Mouse (Mus musculus) cerebellum, adult 11-12 months (tissue): ENCODE data around the gene Tbl2.

ENCODE experiments used
- DNase-seq: peaks from one replicate; pipeline ENCODE4 v3.0.0; 2022

Tbl2 gene

DNA sequence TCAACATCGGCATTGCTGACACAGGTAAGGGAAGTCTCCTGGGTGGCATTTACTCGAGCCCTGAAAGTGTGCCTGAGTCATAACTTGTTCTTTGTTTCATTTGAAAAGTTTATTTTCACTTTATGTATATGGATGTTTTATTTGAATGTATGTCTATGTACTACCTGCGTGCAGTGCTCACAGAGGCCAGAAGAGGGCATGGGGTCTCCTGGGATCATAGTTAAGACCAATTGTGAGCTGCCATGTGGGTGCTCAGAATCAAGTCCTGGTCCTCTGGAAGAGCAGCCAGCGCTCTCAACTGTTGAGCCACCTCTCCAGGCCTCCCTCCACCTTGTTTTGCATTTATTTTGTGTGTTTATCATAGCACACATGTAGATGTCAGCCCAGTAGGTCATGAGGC lies 7.0 kb downstream of the Tbl2 start:
- no peak for DNase-seq

- no peak for DNase-seq
Observed at GRCm38 (mm10) chr5:135161221-135161620, 11.8 kb downstream of the Tbl2 start.

GRCm38 (mm10) chr5:135161650-135162049 lies 12.2 kb downstream of the Tbl2 start:
- DNase-seq = peak; percentile 19

DNA sequence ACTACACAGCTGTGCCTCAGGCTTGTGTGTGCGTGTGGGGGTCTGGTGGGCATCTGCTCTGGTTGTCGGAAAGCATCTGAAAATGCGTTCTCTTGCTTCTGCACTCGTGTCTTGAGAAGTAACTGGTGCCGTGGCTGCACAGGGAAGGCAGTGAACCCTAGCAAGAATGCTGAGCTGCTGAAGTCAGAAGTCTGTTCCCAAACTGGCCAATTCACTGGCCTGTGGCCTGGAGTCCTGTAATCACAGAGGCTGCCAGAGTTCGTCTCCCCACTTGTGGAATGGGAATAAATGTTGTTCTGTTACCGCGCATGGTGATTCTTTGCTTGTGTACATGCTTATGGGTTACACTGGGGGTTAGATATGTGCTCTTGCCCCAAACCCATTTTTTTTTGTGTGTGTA lies 12.9 kb downstream of the Tbl2 start:
- DNase-seq = peak; percentile 16

- no peak for DNase-seq
Observed at GRCm38 (mm10) chr5:135162821-135163220, 13.4 kb downstream of the Tbl2 start.

GRCm38 (mm10) chr5:135166909-135167308 lies 17.5 kb downstream of the Tbl2 start:
- peak; percentile 48 for DNase-seq

- no peak for DNase-seq
Observed at GRCm38 (mm10) chr5:135167469-135167868, 18.0 kb downstream of the Tbl2 start.

DNA sequence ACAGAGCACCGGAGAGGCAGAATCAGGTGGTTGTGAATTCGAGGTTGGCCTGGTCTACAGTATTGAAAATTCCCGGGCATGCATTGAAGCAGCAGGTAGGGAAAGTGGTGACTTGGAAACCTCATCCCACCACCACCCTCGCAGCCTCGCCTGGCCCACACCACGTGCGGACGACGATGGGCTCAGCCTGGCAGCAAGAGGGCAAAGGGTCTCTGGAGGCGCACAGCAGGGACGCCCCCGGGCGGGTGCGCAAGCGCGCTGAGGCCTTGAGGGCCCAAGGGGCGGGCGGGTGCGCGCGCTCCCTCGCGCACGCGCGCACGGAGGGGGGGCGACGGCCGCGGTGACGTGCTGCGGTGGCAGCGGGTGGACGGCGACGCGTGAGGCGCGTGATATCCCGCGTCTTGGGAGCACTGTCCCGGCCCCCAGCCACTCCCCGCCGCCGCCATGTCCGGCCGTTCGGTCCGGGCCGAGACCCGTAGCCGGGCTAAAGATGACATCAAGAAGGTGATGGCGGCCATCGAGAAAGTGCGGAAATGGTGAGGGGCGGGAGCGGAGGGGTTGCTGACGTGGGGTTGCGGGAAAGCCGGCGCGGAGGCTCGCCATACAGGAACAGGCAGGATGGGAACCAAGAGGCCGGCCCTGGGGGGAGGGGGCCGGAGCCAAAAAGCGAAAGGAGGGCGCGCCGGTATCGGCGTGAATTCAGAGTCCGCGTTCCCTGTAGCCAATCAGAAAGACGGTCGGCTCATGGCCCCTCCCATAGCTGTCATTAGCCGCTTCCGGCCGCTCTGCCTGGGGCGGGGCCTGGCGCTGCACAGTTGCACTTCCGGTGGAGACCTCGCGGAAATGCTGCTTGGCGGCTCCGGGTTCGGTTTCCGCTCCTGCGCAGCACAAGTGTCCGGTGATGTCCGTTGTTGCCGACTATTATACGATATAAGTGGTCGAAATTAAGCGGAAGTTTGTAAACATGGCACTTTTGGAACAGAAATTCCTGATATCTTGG lies 18.9 kb downstream of the Tbl2 start, which contains the start of gene Bcl7b:
Bcl7b (plus strand) TSS at position 221 of the 1,000 bp plus-strand sequence.
- peak; percentile 98 for DNase-seq

DNA sequence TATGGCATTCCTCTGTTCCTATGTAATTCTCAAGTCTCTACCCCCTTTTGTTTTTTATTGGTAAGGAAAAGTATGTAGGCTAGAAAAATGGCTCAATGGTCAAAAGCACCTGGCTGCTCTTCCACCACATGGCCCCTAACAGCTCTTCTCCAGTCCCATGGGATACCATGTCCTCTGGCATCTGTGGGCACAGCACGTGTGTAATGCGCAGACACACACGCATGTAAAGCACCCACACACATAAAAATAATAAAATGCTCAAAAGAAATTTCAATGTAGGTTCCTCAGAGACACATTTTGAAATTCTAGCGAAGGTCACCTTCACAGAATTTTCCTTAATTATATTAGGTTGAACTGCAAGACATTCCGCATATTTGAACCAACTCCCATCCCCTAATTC lies 20.0 kb downstream of the Tbl2 start:
- no peak for DNase-seq

DNA sequence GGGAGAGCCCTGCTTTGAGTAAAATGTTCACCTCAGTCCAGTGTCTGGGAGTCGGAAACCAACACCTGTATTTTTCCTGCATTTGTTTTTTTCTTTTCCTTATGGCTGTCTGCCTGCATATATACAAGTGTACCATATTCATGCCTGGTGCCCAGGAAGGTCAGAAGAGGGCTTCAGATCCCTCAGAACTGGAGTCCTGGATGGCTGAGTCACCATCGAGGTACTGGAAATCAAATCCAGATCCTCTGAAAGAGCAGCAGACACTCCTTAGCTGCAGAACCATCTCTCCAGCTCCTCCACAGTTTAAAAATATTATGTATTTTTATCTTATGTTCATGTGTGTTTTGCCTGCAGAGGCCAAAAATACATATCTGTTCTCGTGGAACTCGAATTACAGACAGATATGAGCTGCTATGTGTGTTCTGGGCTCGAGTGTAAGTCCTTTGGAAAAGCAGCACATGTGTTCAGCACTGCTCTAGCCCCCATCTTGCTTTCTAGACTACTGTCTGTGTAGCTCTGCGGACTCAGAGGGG lies 22.3 kb downstream of the Tbl2 start:
- DNase-seq = no peak

GRCm38 (mm10) chr5:135172986-135173385 lies 23.5 kb downstream of the Tbl2 start:
- DNase-seq = no peak

DNA sequence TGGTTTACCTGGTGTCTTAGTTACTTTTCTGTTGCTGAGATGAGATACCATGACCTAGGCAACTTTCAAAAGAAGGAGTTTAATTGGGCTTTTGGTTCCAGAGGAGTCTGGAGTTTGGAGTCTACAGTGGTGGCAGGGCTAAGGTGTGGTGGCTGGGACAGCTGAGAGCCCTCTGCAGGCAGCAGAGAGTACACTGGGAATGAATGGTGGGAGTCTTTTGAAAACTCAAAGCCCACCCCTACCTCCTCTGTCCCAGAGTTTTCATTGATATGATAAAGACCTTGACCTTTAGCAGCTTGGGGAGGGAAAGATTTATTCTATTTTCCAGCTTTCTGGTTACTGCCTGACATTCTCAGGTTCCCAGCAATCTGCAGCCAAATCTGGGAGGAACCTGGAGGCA lies 25.6 kb downstream of the Tbl2 start:
- DNase-seq = no peak

DNA sequence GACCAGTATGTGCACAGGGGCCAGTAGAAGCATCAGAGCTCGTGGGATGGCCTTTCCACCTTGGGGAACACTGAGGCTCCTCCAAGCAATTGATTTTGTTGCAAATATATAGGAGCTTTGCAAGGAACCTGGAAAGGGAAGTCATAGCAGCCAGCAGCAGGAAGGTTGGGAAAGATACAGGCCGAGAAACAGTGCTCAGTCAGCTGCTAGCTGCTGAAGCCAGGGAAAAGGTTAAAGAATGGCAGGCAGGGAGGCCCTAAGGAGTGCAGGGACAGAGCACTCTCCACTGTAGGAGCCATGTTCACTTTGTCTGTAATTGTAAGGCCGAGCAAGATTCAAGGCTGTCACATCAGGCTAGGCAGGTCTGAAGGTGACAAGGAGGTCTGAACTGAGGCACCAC lies 29.1 kb downstream of the Tbl2 start:
- no peak for DNase-seq

DNA sequence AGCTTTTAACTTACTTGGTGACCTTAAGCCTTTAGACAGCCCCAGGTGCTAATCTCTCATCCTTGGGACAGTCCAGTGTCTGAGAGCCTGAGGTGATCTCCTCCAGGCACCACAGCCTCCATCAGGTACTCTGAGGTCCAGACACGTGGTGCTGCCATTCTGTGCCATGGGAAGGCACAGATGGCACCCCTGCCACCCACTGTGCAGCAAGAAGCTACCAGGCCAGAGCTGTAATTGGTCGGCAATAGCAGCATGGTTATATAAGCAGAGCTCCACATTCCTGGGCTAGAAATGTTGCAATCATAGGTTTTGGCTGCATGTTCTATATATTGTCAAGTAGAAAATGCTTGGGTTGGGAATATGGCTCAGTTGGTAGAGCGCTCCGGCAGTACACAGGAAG lies 29.5 kb downstream of the Tbl2 start:
- DNase-seq = peak; percentile 98

DNA sequence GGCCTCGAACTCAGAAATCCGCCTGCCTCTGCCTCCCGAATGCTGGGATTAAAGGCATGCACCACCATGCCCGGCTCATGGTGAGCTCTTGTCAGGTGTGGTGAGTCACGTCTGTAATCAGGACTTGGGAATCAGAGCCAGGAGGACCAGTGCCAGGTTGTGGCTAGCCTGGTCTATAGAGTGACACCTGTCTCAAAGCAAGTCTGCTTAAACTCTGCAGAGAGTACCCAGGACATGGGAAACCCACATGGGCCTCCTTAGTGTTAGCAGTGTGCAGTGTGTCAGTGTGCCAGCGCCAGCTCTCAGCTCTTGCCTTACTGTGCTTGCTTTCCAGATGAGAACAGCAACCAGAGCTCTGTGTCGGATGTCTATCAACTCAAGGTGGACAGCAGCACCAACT lies 30.2 kb downstream of the Tbl2 start:
- DNase-seq = peak; percentile 80

DNA sequence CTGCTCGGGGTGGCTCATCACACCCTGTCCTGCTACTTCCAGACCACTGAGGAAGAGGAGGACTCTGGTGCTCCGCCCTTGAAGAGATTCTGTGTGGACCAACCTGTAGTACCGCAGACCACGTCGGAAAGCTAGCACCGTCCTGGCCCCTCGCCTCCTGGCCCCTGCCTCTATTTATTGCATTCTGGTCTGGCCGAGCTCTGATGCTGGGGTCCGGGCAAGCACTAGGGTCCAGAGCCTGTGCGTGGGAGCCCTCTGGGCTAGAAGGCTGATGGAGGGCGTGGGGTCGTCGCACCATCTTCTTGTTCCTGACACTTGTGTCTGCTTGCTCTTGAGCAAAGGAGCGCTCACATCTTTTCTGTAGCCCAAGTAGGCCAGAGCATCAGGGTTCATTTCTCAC lies 31.3 kb downstream of the Tbl2 start:
- DNase-seq = peak; percentile 55

DNA sequence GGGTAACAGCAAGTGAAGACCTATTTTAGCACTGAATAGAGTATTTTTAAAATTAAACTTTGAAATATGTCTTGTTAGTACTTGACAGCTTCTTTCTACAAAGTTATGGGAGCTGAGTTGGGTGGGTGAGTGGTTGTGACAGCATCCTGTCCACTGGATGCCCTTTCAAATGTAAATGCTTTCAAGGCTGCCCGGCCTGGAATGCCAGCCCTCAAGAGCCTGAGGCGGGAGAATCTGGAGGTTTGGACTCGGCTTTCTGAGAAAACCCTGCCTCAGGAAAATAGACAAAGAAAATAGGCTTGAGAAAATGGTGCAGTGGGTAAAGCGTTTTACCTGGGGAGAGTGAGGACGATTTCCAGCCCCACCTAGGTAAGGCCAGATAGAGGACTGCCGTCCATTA lies 32.3 kb downstream of the Tbl2 start:
- no peak for DNase-seq

DNA sequence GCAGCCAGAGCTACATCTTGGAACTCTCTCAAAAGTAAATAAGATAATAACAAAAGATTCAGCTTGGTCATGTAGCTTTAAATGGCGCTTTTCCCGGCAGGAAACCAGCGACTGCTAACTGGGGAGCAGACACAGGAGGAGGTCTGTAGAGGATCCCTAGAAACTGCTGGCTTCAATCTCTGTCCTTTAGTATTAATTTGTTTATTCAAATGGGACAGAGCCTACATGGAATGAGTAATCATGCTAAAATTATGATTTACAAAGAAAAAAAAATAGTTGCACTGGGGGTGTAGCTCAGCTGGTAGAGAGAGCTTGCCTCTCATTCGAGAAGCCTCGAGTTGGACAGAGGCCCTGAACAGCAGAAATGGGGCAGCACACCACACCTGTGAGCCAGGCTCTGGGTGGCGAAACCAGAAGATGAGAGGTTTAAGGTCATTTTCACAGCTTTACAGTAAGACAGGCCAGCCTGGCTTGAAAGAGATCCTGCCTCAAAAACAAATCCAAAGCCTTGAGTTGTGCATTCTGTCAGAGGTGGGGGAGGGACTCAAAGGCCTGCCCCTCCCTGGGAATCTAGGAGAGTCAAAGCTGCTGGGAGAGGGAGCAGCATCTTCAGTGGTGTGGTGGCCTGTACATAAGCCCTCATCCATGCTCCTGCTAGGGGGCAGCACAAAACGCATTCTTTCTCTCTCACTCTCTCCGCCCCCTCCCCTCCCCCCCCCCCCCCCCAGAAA lies 33.8 kb downstream of the Tbl2 start:
- DNase-seq = peak; percentile 58

DNA sequence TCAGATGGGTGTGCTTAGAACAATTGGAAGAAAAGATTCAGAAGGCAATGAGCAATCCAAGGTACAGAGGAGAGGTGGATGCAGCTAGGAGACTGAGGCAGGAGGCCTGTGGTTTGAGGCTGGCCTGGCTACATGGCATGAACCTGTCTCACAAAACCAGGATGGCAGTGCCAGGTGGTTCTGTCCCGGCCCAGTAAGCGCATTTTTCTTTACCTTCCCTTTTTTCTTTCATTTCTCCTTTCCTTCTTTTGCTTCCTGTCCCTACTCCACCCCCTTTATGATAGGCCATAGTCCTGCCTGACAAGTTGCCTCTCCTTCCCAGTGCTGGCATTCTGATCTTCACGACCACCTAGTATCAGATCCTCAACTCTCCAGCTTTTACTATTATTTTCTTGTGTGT lies 35.6 kb downstream of the Tbl2 start:
- DNase-seq = peak; percentile 30

DNA sequence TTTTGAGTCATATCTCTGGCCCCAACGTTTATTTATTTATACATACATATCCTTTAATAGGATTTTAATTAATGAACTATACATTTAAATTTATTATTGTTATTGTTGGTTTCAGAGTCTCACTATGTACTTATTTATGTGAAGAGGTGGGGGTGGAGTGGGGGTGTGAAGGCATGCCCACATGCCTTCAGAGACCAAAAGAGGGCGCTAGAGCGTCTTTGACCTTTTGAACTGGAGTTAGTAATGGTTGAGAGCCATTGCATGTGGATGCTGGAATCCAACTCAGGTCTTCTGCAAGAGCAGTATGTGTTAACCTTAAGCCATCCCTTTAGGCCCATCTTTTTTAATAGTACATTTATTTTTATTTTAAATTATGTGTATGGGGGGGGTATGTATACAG lies 36.1 kb downstream of the Tbl2 start:
- DNase-seq = peak; percentile 50

DNA sequence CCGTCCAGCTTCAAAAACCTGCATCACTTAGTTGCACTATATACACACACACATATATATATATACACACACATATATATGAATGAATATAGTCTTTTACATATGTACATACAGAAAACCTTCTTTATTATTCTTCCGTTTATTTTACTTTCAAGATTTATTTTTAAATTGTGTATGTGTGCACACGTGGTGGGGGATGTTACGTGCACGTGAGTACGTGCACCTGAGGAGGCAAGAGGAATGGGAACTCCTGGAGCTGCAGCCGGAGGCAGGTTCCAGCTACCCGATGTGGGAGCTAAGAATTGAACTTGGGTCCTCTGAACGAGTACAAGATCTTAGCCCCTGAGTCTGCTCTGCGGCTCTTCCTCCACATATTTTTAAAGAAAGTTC lies 36.8 kb downstream of the Tbl2 start:
- DNase-seq = no peak

- DNase-seq = peak; percentile 100
Observed at GRCm38 (mm10) chr5:135186621-135187348, 37.3 kb downstream of the Tbl2 start, which contains the start of gene Baz1b. Gene Baz1b (plus strand): TSS chr5:135187264.
